Mouse (Mus musculus) left cerebral cortex, adult 8-10 months (tissue): ENCODE data around the gene Zfp652. TPM values are rescaled to one million over a fixed set of nuclear protein-coding genes. Genes with fewer than 3 reads are reported as not detected.
"Not testable (repeated sequence)": the region's sequence is repeated elsewhere in the genome, so short reads cannot be mapped to it uniquely, and the experiment has no call there.

Source experiments
- DNase-seq, 2 experiments: peaks; one replicate each; pipeline ENCODE4 v3.0.0; 2022; ENCODE audit warnings: low spot score in 2 of 2
- total RNA-seq, 4 experiments: library from RNA; stranded (reverse); gene quantifications; 2 replicates each; pipeline ENCODE4 v1.2.4; 2022

The Zfp652 gene
- total RNA-seq, 4 experiments from 2014 or later: 42.2 to 44.9 (median 43.6) TPM

- DNase-seq: no peak
Measured at GRCm38 (mm10) chr11:95710478-95710877, 2.0 kb upstream of the Zfp652 start.

- DNase-seq: peak in 1 of 2 experiments; percentile 37
Measured at GRCm38 (mm10) chr11:95712085-95712562, 349 bp upstream of the Zfp652 start.

- peak; percentile 46 to 56 for DNase-seq
Measured at GRCm38 (mm10) chr11:95713225-95713810, 845 bp downstream of the Zfp652 start.

GRCm38 (mm10) chr11:95713811-95714241 lies 1.4 kb downstream of the Zfp652 start:
- DNase-seq: no peak

- DNase-seq: no peak
Measured at GRCm38 (mm10) chr11:95714411-95714810, 1.9 kb downstream of the Zfp652 start.

GRCm38 (mm10) chr11:95716136-95716535 lies 3.7 kb downstream of the Zfp652 start:
- DNase-seq: no peak

- no peak for DNase-seq
Measured at GRCm38 (mm10) chr11:95719356-95719755, 6.9 kb downstream of the Zfp652 start.

GRCm38 (mm10) chr11:95723287-95723686 lies 10.8 kb downstream of the Zfp652 start, which contains the start of gene B130006D01Rik:
Gene B130006D01Rik, plus strand, starts transcription at chr11:95723587.
- no peak for DNase-seq

GRCm38 (mm10) chr11:95724466-95724865 lies 12.0 kb downstream of the Zfp652 start:
- DNase-seq: no peak

GRCm38 (mm10) chr11:95726156-95726555 lies 13.7 kb downstream of the Zfp652 start:
- DNase-seq: no peak

- no peak for DNase-seq
Measured at GRCm38 (mm10) chr11:95727947-95728346, 15.5 kb downstream of the Zfp652 start.

GRCm38 (mm10) chr11:95728916-95729907 lies 16.7 kb downstream of the Zfp652 start:
- DNase-seq: no peak

- no peak for DNase-seq
Measured at GRCm38 (mm10) chr11:95734485-95734884, 22.0 kb downstream of the Zfp652 start.

- no peak for DNase-seq
Measured at GRCm38 (mm10) chr11:95737811-95738210, 25.3 kb downstream of the Zfp652 start.

- no peak for DNase-seq
Measured at GRCm38 (mm10) chr11:95744521-95744920, 32.0 kb downstream of the Zfp652 start.

- DNase-seq: no peak
Measured at GRCm38 (mm10) chr11:95746821-95747220, 34.3 kb downstream of the Zfp652 start.

GRCm38 (mm10) chr11:95748331-95748730 lies 35.9 kb downstream of the Zfp652 start:
- DNase-seq: no peak

- DNase-seq: no peak
Measured at GRCm38 (mm10) chr11:95749619-95750018, 37.1 kb downstream of the Zfp652 start.

- DNase-seq: peak in 1 of 2 experiments; percentile 44
Measured at GRCm38 (mm10) chr11:95750995-95751394, 38.5 kb downstream of the Zfp652 start.

GRCm38 (mm10) chr11:95755137-95755536 lies 42.7 kb downstream of the Zfp652 start:
- not testable (repeated sequence) for DNase-seq

- DNase-seq: no peak
Measured at GRCm38 (mm10) chr11:95760521-95760920, 48.0 kb downstream of the Zfp652 start.

GRCm38 (mm10) chr11:95762996-95763395 lies 50.5 kb downstream of the Zfp652 start:
- no peak for DNase-seq
